Mouse (Mus musculus) lung, embryonic 14.5 days (tissue): ENCODE data around the gene Clec11a. TPM values are rescaled to one million over a fixed set of nuclear protein-coding genes. Genes with fewer than 3 reads are reported as not detected.
A peak's percentile ranks its signal among the peaks of the same experiment; 100 is the strongest.

Source experiments
- ATAC-seq: fragments of 200-750 bp; cut with Nextera tagmentation; 2 replicates; pipeline ENCODE4 v1.8.0; 2017; ENCODE audit warnings: mild to moderate bottlenecking, moderate TSS enrichment, moderate library complexity; ENCODE audit not compliant: insufficient read depth
- DNase-seq: peaks from one replicate; pipeline ENCODE4 v3.0.0-alpha.2; 2015
- H3K27ac ChIP-seq: fragments of 300-500 bp; sonication (generic); 2 replicates; pipeline ENCODE4 v1.5.1; 2014; ENCODE audit warnings: low read depth, mild to moderate bottlenecking, moderate library complexity
- H3K27me3 ChIP-seq: fragments of 300-500 bp; sonication (generic); 2 replicates; pipeline ENCODE4 v1.6.1; 2014; ENCODE audit warnings: low read length, control low read depth; ENCODE audit not compliant: insufficient read depth
- H3K36me3 ChIP-seq: fragments of 300-500 bp; sonication (generic); 2 replicates; pipeline ENCODE4 v1.6.1; 2014; ENCODE audit warnings: control low read depth; ENCODE audit not compliant: insufficient read depth
- H3K4me1 ChIP-seq: fragments of 300-500 bp; sonication (generic); 2 replicates; pipeline ENCODE4 v1.6.1; 2014; ENCODE audit warnings: antibody characterized with exemption, control low read depth; ENCODE audit not compliant: insufficient read depth
- H3K4me2 ChIP-seq: fragments of 300-500 bp; sonication (generic); 2 replicates; pipeline ENCODE4 v1.6.1; 2014; ENCODE audit warnings: mild to moderate bottlenecking
- H3K4me3 ChIP-seq: fragments of 300-500 bp; sonication (generic); 2 replicates; pipeline ENCODE4 v1.5.1; 2014; ENCODE audit warnings: low read depth, low read length
- H3K9ac ChIP-seq: fragments of 300-500 bp; sonication (generic); 2 replicates; pipeline ENCODE4 v1.6.1; 2014
- H3K9me3 ChIP-seq: fragments of 300-500 bp; sonication (generic); 2 replicates; pipeline ENCODE4 v1.6.1; 2016; ENCODE audit warnings: low read depth, low read length, control low read depth
- CTCF ChIP-seq: IDR thresholded peaks from 2 replicates; pipeline ENCODE4 v1.5.1; 2016; ENCODE audit warnings: antibody characterized with exemption, low read depth
- WGBS: fragments of 180-500 bp; shearing (Covaris S2); extraction: QIAGEN DNeasy Blood & Tissue Kit; methylation state at CpG from one replicate; pipeline ENCODE4 v1.1.7; 2014; 5-methylcytosine and 5-hydroxymethylcytosine counted together
- polyA plus RNA-seq: library from polyadenylated mRNA; unstranded; fragments of >200 nt; fragmentation: Nextera tagmentation; extraction: Ambion mirVana; gene quantifications from 2 replicates; pipeline ENCODE4 v1.2.1, GENCODE M21; 2014

Clec11a gene
- polyA plus RNA-seq, 1 experiment from 2014 or later = 1.8 TPM

GRCm38 (mm10) chr7:44277250-44277622, 29.5 kb downstream of the Clec11a start:
- H3K27ac ChIP-seq = no peak overlapping the region
- WGBS = 43% methylated on average over 2 of the region's 2 CpGs
- 0 out of 2 replicates have a peak, but pooled peaks cover 11% of the 10 kb centered on the region for H3K27me3 ChIP-seq
- peak; percentile 53 for TF ChIP-seq CTCF
- DNase-seq = peak; percentile 46
- no peak overlapping the region for H3K4me2 ChIP-seq
- ATAC-seq = no peak
- H3K36me3 ChIP-seq = no peaks in the 10 kb centered on the region
- no peaks in the 10 kb centered on the region for H3K9me3 ChIP-seq
- H3K9ac ChIP-seq = no peak overlapping the region
- no peaks in the 10 kb centered on the region for H3K4me1 ChIP-seq
- H3K4me3 ChIP-seq = no peak overlapping the region

GRCm38 (mm10) chr7:44276461-44277249, 30.0 kb downstream of the Clec11a start:
- Histone ChIP-seq H3K9me3 (no peaks in the 10 kb centered on the region), H3K4me2 (no peak overlapping the region), H3K27ac (no peak overlapping the region), H3K9ac (no peak overlapping the region), H3K4me3 (no peak overlapping the region), H3K4me1 (no peaks in the 10 kb centered on the region), H3K36me3 (no peaks in the 10 kb centered on the region), H3K27me3 (0 out of 2 replicates have a peak, but pooled peaks cover 11% of the 10 kb centered on the region)
- DNase-seq (no peak), ATAC-seq (no peak)
- no peak for TF ChIP-seq CTCF
- WGBS = 59% methylated on average over 10 of the region's 10 CpGs

- Histone ChIP-seq H3K27ac (no peak overlapping the region), H3K4me3 (no peak overlapping the region), H3K4me1 (no peaks in the 10 kb centered on the region), H3K4me2 (no peak overlapping the region), H3K27me3 (0 out of 2 replicates have a peak, but pooled peaks cover 11% of the 10 kb centered on the region), H3K9ac (no peak overlapping the region), H3K36me3 (no peaks in the 10 kb centered on the region), H3K9me3 (no peaks in the 10 kb centered on the region)
- no peak for DNase-seq
- 0 out of 2 replicates have a peak, but pooled peaks have one; percentile 7 for TF ChIP-seq CTCF
- ATAC-seq = no peak
- 69% methylated on average over 3 of the region's 3 CpGs for WGBS
Measured at GRCm38 (mm10) chr7:44275546-44275945, 31.2 kb downstream of the Clec11a start.

GRCm38 (mm10) chr7:44274096-44274495, 32.6 kb downstream of the Clec11a start:
- DNase-seq (no peak), ATAC-seq (no peak)
- 26% methylated on average over 11 of the region's 11 CpGs for WGBS
- Histone ChIP-seq H3K4me2 (no peak overlapping the region), H3K27me3 (0 out of 2 replicates have a peak, but pooled peaks cover 11% of the 10 kb centered on the region), H3K36me3 (no peaks in the 10 kb centered on the region), H3K4me3 (no peak overlapping the region), H3K4me1 (no peaks in the 10 kb centered on the region), H3K9ac (no peak overlapping the region), H3K27ac (no peak overlapping the region), H3K9me3 (no peaks in the 10 kb centered on the region)
- no peak for TF ChIP-seq CTCF

- ATAC-seq = no peak
- 0 out of 2 replicates have a peak, but pooled peaks cover 11% of the 10 kb centered on the region for H3K27me3 ChIP-seq
Measured at GRCm38 (mm10) chr7:44273446-44273845, 33.3 kb downstream of the Clec11a start.

GRCm38 (mm10) chr7:44272546-44272945, 34.2 kb downstream of the Clec11a start:
- no peak for TF ChIP-seq CTCF
- Histone ChIP-seq H3K27ac (no peak overlapping the region), H3K27me3 (0 out of 2 replicates have a peak, but pooled peaks cover 11% of the 10 kb centered on the region), H3K36me3 (no peaks in the 10 kb centered on the region), H3K4me2 (no peak overlapping the region), H3K9ac (no peak overlapping the region), H3K9me3 (no peaks in the 10 kb centered on the region), H3K4me3 (no peak overlapping the region), H3K4me1 (no peaks in the 10 kb centered on the region)
- ATAC-seq (no peak), DNase-seq (no peak)
- WGBS = 89% methylated on average over 7 of the region's 7 CpGs

More at GRCm38 (mm10) chr7:44273446-44273845, 33.3 kb downstream of the Clec11a start:
- no peak for DNase-seq
- H3K9me3 ChIP-seq = no peaks in the 10 kb centered on the region
- WGBS = 66% methylated on average over 7 of the region's 7 CpGs
- TF ChIP-seq CTCF = no peak
- H3K36me3 ChIP-seq = no peaks in the 10 kb centered on the region
- no peak overlapping the region for H3K4me2 ChIP-seq
- H3K4me1 ChIP-seq = no peaks in the 10 kb centered on the region
- H3K9ac ChIP-seq = no peak overlapping the region
- no peak overlapping the region for H3K4me3 ChIP-seq
- no peak overlapping the region for H3K27ac ChIP-seq

- DNase-seq = no peak
- Histone ChIP-seq H3K4me1 (no peaks in the 10 kb centered on the region), H3K9me3 (no peaks in the 10 kb centered on the region), H3K4me3 (no peak overlapping the region), H3K36me3 (no peaks in the 10 kb centered on the region), H3K9ac (no peak overlapping the region), H3K27me3 (0 out of 2 replicates have a peak, but pooled peaks cover 11% of the 10 kb centered on the region), H3K27ac (no peak overlapping the region), H3K4me2 (no peak overlapping the region)
- ATAC-seq = no peak
- 74% methylated on average over 2 of the region's 2 CpGs for WGBS
- no peak for TF ChIP-seq CTCF
Measured at GRCm38 (mm10) chr7:44271309-44271708, 35.4 kb downstream of the Clec11a start.
